Mouse (Mus musculus) midbrain, embryonic 16.5 days (tissue): ENCODE data around the gene Tert. TPM values are rescaled to one million over a fixed set of nuclear protein-coding genes. Genes with fewer than 3 reads are reported as not detected.

Source experiments
- polyA plus RNA-seq: library from polyadenylated mRNA; unstranded; fragments of >200 nt; fragmentation: Nextera tagmentation; extraction: Ambion mirVana; gene quantifications from 2 replicates; pipeline ENCODE4 v1.2.1, GENCODE M21; 2015

Gene Tert
- polyA plus RNA-seq, 1 experiment from 2014 or later: 6.2 TPM

Other genes starting within 250 kb of the Tert start
- gene Lpcat1, start 159.7 kb upstream of the Tert start, polyA plus RNA-seq: 75.7 and 78.3 TPM in 2 replicates
- gene Slc6a3, start 90.2 kb upstream of the Tert start, polyA plus RNA-seq: 5.5 and 10.5 TPM in 2 replicates
- gene Clptm1l, start 22.9 kb upstream of the Tert start, polyA plus RNA-seq: 133 and 136 TPM in 2 replicates
- not detected in 2 replicates for gene Slc6a18, start 51.1 kb downstream of the Tert start, polyA plus RNA-seq
- gene Slc6a19, start 78.0 kb downstream of the Tert start, polyA plus RNA-seq: 0.11 and 0.30 TPM in 2 replicates
- 7.5 and 9.6 TPM in 2 replicates for gene Slc12a7, start 106.2 kb downstream of the Tert start, polyA plus RNA-seq
- 15.5 and 20.6 TPM in 2 replicates for gene Nkd2, start 220.7 kb downstream of the Tert start, polyA plus RNA-seq